Mouse (Mus musculus): ENCODE data around the gene Zscan21. TPM values are rescaled to one million over a fixed set of nuclear protein-coding genes. Genes with fewer than 3 reads are reported as not detected.

Zscan21 gene
- polyA plus RNA-seq (2015; fragmentation: Nextera tagmentation; extraction: Ambion mirVana), result 76.5 and 77.3 TPM in 2 replicates

DNA sequence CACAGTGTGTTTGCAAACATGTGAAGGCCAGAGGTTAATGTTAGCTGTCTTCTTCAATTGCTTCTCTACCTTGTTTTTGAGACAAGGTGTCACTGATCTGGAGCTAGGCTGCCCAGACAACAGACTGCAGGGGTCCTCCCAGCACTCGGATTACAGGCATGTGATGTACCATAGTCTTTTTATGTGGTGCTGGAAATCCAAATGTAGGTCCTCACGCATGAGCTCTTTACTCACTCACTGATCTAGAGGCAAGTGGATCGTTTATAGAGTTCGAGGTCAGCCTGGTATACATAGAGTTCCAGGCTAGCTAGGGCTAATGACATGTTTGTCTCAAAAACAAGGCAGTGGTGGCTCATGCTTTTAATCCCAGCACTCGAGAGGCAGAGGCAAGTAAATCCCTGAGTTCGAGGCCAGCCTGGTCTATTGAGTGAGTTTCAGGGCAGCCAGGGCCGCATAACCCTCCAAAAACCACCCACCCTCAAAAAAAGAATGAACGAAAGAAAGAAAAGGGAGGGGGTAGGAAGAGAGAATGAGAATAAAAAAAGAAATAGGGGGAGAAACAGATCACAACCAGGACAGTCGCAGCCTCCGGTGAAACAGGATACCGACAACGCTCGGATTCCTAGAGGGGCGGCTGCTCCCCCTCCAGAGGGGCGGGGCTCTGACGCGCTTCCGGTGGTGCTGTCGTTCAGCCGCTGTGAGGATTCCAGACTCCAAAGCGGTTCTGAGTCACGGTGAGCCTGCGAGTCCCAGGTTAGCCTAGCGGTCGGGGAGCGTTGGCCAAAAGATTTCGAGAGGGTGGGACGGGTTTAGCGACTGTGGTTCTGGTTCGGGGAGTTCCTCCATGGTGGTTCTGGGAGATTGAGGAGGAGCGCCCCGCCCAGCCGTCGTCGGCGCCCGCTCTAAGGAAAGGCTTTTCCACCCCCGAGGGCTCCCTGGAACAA lies at the start of gene Zscan21:
TSS of gene Zscan21 (plus strand) at position 649 of the 944 bp plus-strand sequence.
- Histone ChIP-seq H3K4me3 (peak within 1 kb of the TSS; percentile 69), H3K27me3 (no peaks in the 10 kb centered on the region), H3K9ac (peak within 1 kb of the TSS; percentile 82), H3K4me1 (peaks cover 13% of the 10 kb centered on the region), H3K27ac (peak within 1 kb of the TSS; percentile 95), H3K4me2 (replicated peaks) (peak within 1 kb of the TSS; percentile 74), H3K9me3 (no peaks in the 10 kb centered on the region), H3K36me3 (peaks cover 23% of the 10 kb centered on the region)
- peak; percentile 97 for ATAC-seq (ENCODE audit: low FRiP score, low read depth)
- 6% methylated on average over 38 of the region's 38 CpGs for WGBS

DNA sequence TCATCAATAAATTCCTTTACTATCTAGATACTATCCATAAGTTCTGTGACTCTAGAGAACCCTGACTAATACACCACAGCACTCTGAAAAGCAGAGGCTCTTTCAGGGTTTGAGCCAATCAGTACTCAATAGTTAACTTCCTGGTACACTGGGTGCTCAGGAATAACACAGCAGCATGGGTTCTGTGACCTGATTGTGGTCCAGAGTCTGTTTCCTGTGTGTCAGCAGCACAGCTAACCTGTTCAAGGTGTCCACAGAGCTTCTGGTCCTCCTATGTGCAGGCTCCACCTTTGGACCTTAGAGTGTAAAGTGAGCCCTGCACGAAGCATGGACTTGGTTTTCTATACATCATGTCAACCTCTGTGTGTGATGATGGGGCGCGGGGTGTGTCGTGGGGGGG lies 42.9 kb upstream of the Zscan21 start:
- Histone ChIP-seq H3K36me3 (no peaks in the 10 kb centered on the region), H3K4me2 (replicated peaks) (no peak overlapping the region), H3K9ac (no peak overlapping the region), H3K4me1 (no peaks in the 10 kb centered on the region), H3K27ac (no peak overlapping the region), H3K4me3 (no peak overlapping the region), H3K27me3 (no peaks in the 10 kb centered on the region), H3K9me3 (no peaks in the 10 kb centered on the region)
- 87% methylated on average over 4 of the region's 4 CpGs for WGBS
- no peak for ATAC-seq (ENCODE audit: low FRiP score, low read depth)

DNA sequence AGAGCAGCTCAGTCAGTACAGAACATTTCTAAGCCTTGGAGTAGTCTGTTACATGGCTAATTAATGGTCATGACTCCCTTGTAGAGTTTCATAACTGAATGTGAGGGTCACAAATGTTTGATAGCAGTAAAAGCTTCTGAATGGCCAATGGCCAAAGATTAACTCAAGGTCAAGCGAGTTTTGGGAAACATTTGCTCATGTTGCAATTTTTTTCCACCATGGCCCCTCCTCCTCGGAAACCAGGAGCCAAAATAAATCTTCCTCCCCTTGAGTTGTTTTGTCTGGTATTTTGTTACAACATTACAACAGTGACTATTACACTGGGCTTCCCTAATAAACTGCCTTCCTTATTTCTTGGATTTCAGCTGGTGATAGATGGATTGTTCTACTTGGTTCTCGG lies 41.0 kb upstream of the Zscan21 start:
- no peak overlapping the region for H3K9ac ChIP-seq
- WGBS, result 66% methylated on average over 3 of the region's 3 CpGs

GRCm38 (mm10) chr5:138076148-138076547 lies 40.6 kb upstream of the Zscan21 start:
- no peaks in the 10 kb centered on the region for H3K4me1 ChIP-seq
- H3K9me3 ChIP-seq, result no peaks in the 10 kb centered on the region
- no peak for ATAC-seq (ENCODE audit: low FRiP score, low read depth)
- no peak overlapping the region for H3K27ac ChIP-seq
- H3K4me2 ChIP-seq (replicated peaks), result no peak overlapping the region
- no peaks in the 10 kb centered on the region for H3K36me3 ChIP-seq
- H3K27me3 ChIP-seq, result no peaks in the 10 kb centered on the region
- no peak overlapping the region for H3K4me3 ChIP-seq
- WGBS, result 45% methylated on average over 2 of the region's 2 CpGs
- no peak overlapping the region for H3K9ac ChIP-seq

More for the DNA sequence above, 41.0 kb upstream of the Zscan21 start:
- no peak overlapping the region for H3K27ac ChIP-seq
- no peaks in the 10 kb centered on the region for H3K4me1 ChIP-seq
- H3K36me3 ChIP-seq, result no peaks in the 10 kb centered on the region
- H3K4me2 ChIP-seq (replicated peaks), result no peak overlapping the region
- H3K27me3 ChIP-seq, result no peaks in the 10 kb centered on the region
- no peak for ATAC-seq (ENCODE audit: low FRiP score, low read depth)
- H3K9me3 ChIP-seq, result no peaks in the 10 kb centered on the region
- H3K4me3 ChIP-seq, result no peak overlapping the region

DNA sequence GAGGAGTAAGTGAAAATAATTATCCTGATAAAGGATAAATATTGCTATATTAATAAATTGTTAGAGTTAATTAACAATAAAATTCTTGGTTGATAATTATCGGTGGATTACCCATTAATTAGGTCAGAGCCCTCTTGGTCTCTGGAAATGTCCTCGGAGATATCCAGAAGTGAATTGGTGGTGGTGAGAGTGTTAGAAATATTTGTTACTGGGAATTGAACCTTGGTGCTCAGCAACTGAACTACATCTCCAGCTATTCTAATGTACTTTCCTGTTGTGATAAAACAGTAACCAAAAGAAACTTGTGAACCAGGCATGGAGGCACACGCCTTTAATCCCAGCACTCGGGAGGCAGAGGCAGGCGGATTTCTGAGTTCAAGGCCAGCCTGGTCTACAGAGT lies 36.2 kb upstream of the Zscan21 start:
- H3K36me3 ChIP-seq, result no peaks in the 10 kb centered on the region
- H3K4me3 ChIP-seq, result no peak overlapping the region
- no peak overlapping the region for H3K4me2 ChIP-seq (replicated peaks)
- peaks cover 3% of the 10 kb centered on the region; the same call in 1 of the 2 replicates for H3K4me1 ChIP-seq
- no peak overlapping the region for H3K9ac ChIP-seq
- H3K27ac ChIP-seq, result no peak overlapping the region
- no peak for ATAC-seq (ENCODE audit: low FRiP score, low read depth)
- 88% methylated on average over 5 of the region's 5 CpGs for WGBS
- no peaks in the 10 kb centered on the region for H3K27me3 ChIP-seq
- H3K9me3 ChIP-seq, result no peaks in the 10 kb centered on the region

DNA sequence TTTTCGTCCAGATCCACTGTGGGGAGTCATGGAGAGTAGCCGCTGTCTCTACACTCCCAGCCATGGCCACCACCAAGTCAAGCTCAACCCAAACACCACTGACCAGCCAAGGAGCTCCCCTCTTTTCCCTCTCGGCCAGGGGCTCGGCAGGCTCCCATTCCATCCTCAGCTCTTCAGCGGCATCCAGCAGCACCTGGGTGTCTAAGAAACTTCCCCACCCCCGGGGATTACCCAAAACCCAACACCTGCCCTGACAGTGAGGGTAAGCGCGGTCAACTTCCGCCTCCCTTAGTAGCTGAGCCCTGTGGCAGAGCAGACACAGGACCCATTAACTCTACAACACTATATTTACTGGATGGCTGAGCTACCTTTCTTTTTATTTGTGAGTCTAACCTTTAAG lies 35.3 kb upstream of the Zscan21 start:
- Histone ChIP-seq H3K27me3 (no peaks in the 10 kb centered on the region), H3K27ac (no peak overlapping the region), H3K4me3 (no peak overlapping the region), H3K36me3 (no peaks in the 10 kb centered on the region), H3K9ac (no peak overlapping the region), H3K9me3 (no peaks in the 10 kb centered on the region), H3K4me2 (replicated peaks) (no peak overlapping the region), H3K4me1 (peaks cover 4% of the 10 kb centered on the region)
- 85% methylated on average over 9 of the region's 9 CpGs for WGBS
- ATAC-seq (ENCODE audit: low FRiP score, low read depth), result no peak

- WGBS, result 74% methylated on average over 2 of the region's 2 CpGs
- H3K4me3 ChIP-seq, result no peak overlapping the region
- no peak for ATAC-seq (ENCODE audit: low FRiP score, low read depth)
- H3K27me3 ChIP-seq, result no peaks in the 10 kb centered on the region
- H3K9me3 ChIP-seq, result no peaks in the 10 kb centered on the region
- H3K4me1 ChIP-seq, result peaks cover 9% of the 10 kb centered on the region
- no peak overlapping the region for H3K9ac ChIP-seq
- H3K27ac ChIP-seq, result no peak overlapping the region
- H3K36me3 ChIP-seq, result peaks cover 12% of the 10 kb centered on the region
- H3K4me2 ChIP-seq (replicated peaks), result no peak overlapping the region
These were observed 33.3 kb upstream of the Zscan21 start for GRCm38 (mm10) chr5:138083318-138083900.

GRCm38 (mm10) chr5:138083936-138084335 lies 32.8 kb upstream of the Zscan21 start:
- H3K27ac ChIP-seq, result no peak overlapping the region
- H3K4me2 ChIP-seq (replicated peaks), result no peak overlapping the region
- peaks cover 16% of the 10 kb centered on the region for H3K36me3 ChIP-seq
- H3K9me3 ChIP-seq, result no peaks in the 10 kb centered on the region
- no peak overlapping the region for H3K4me3 ChIP-seq
- ATAC-seq (ENCODE audit: low FRiP score, low read depth), result no peak
- peaks cover 9% of the 10 kb centered on the region for H3K4me1 ChIP-seq
- no peak overlapping the region for H3K9ac ChIP-seq
- WGBS, result 93% methylated on average over 2 of the region's 2 CpGs
- H3K27me3 ChIP-seq, result no peaks in the 10 kb centered on the region

GRCm38 (mm10) chr5:138084507-138084906 lies 32.2 kb upstream of the Zscan21 start:
- no peaks in the 10 kb centered on the region for H3K9me3 ChIP-seq

GRCm38 (mm10) chr5:138084996-138085395 lies 31.7 kb upstream of the Zscan21 start, which contains the start of gene Zkscan1:
Zkscan1 (plus strand) TSS chr5:138085084.
- ATAC-seq (ENCODE audit: low FRiP score, low read depth), result peak; percentile 97
- no peaks in the 10 kb centered on the region for H3K27me3 ChIP-seq
- H3K4me2 ChIP-seq (replicated peaks), result peak within 1 kb of the TSS; percentile 76
- H3K4me3 ChIP-seq, result peak within 1 kb of the TSS; percentile 84
- no peaks in the 10 kb centered on the region for H3K9me3 ChIP-seq
- H3K9ac ChIP-seq, result peak within 1 kb of the TSS; percentile 96
- under 1% methylated on average over 27 of the region's 27 CpGs for WGBS
- peaks cover 21% of the 10 kb centered on the region for H3K36me3 ChIP-seq
- H3K4me1 ChIP-seq, result peaks cover 9% of the 10 kb centered on the region
- H3K27ac ChIP-seq, result peak within 1 kb of the TSS; percentile 79

More at GRCm38 (mm10) chr5:138084507-138084906, 32.2 kb upstream of the Zscan21 start:
- WGBS, result 22% methylated on average over 2 of the region's 2 CpGs
- no peak overlapping the region for H3K27ac ChIP-seq
- peak overlapping the region; percentile 76 for H3K4me2 ChIP-seq (replicated peaks)
- no peaks in the 10 kb centered on the region for H3K27me3 ChIP-seq
- no peak for ATAC-seq (ENCODE audit: low FRiP score, low read depth)
- H3K36me3 ChIP-seq, result peaks cover 21% of the 10 kb centered on the region
- H3K4me1 ChIP-seq, result peaks cover 9% of the 10 kb centered on the region
- H3K4me3 ChIP-seq, result peak overlapping the region; percentile 84
- H3K9ac ChIP-seq, result no peak overlapping the region; the same call in 1 of the 2 replicates

GRCm38 (mm10) chr5:138085421-138085911 lies 31.2 kb upstream of the Zscan21 start:
- peak overlapping the region; percentile 84 for H3K4me3 ChIP-seq
- H3K4me2 ChIP-seq (replicated peaks), result peak overlapping the region; percentile 76

GRCm38 (mm10) chr5:138086842-138087241 lies 29.9 kb upstream of the Zscan21 start:
- ATAC-seq (ENCODE audit: low FRiP score, low read depth), result no peak
- WGBS, result 93% methylated on average over 3 of the region's 3 CpGs

More at GRCm38 (mm10) chr5:138085421-138085911, 31.2 kb upstream of the Zscan21 start:
- no peaks in the 10 kb centered on the region for H3K9me3 ChIP-seq
- 0% methylated on average over 18 of the region's 18 CpGs for WGBS
- no peaks in the 10 kb centered on the region for H3K27me3 ChIP-seq
- peaks cover 9% of the 10 kb centered on the region for H3K4me1 ChIP-seq
- peaks cover 21% of the 10 kb centered on the region for H3K36me3 ChIP-seq
- ATAC-seq (ENCODE audit: low FRiP score, low read depth), result no peak; the same call in 1 of the 2 replicates
- H3K9ac ChIP-seq, result peak overlapping the region; percentile 96
- H3K27ac ChIP-seq, result peak overlapping the region; percentile 79

More at GRCm38 (mm10) chr5:138086842-138087241, 29.9 kb upstream of the Zscan21 start:
- no peaks in the 10 kb centered on the region for H3K9me3 ChIP-seq
- peaks cover 9% of the 10 kb centered on the region for H3K4me1 ChIP-seq
- peak overlapping the region; percentile 76 for H3K4me2 ChIP-seq (replicated peaks)
- H3K4me3 ChIP-seq, result peak overlapping the region; percentile 84; the same call in 1 of the 2 replicates
- peaks cover 21% of the 10 kb centered on the region for H3K36me3 ChIP-seq
- no peaks in the 10 kb centered on the region for H3K27me3 ChIP-seq
- H3K9ac ChIP-seq, result no peak overlapping the region
- no peak overlapping the region for H3K27ac ChIP-seq

Data from limb, embryonic 13.5 days (tissue).